Mouse (Mus musculus) G1E-ER4 (cell line): ENCODE data around the gene Slc29a1. TPM values are rescaled to one million over a fixed set of nuclear protein-coding genes. Genes with fewer than 3 reads are reported as not detected.

Source experiments
- GATA1 ChIP-seq: IDR thresholded peaks from one replicate; pipeline ENCODE4 v1.8.0; 2012; ENCODE audit warnings: low read length, inconsistent platforms
- polyA plus RNA-seq: library from polyadenylated mRNA; stranded (reverse); fragments of >175 nt; gene quantifications from 2 replicates; pipeline ENCODE4 v1.2.3, GENCODE M21; 2012

The Slc29a1 gene
- polyA plus RNA-seq, 1 experiment, result 136 TPM

- no peak for TF ChIP-seq GATA1
These were observed 45.0 kb downstream of the Slc29a1 start for GRCm38 (mm10) chr17:45554420-45554819.

GRCm38 (mm10) chr17:45553065-45553464, 46.3 kb downstream of the Slc29a1 start:
- TF ChIP-seq GATA1, result no peak

- no peak for TF ChIP-seq GATA1
These were observed 47.5 kb downstream of the Slc29a1 start for GRCm38 (mm10) chr17:45551816-45552451.

GRCm38 (mm10) chr17:45551249-45551796, 48.1 kb downstream of the Slc29a1 start:
- TF ChIP-seq GATA1, result no peak

- no peak for TF ChIP-seq GATA1
These were observed 49.2 kb downstream of the Slc29a1 start for GRCm38 (mm10) chr17:45550253-45550652.

GRCm38 (mm10) chr17:45549617-45550181, 49.7 kb downstream of the Slc29a1 start, which contains the start of gene Tmem151b:
TSS of gene Tmem151b (minus strand) at chr17:45549677.
- TF ChIP-seq GATA1, result no peak

- no peak for TF ChIP-seq GATA1
These were observed 50.6 kb downstream of the Slc29a1 start for GRCm38 (mm10) chr17:45548541-45549512.

GRCm38 (mm10) chr17:45547461-45548190, 51.8 kb downstream of the Slc29a1 start:
- TF ChIP-seq GATA1, result no peak

- TF ChIP-seq GATA1, result no peak
These were observed 52.5 kb downstream of the Slc29a1 start for GRCm38 (mm10) chr17:45546941-45547340.

GRCm38 (mm10) chr17:45545278-45545961, 54.0 kb downstream of the Slc29a1 start:
- no peak for TF ChIP-seq GATA1

- TF ChIP-seq GATA1, result no peak
These were observed 54.5 kb downstream of the Slc29a1 start for GRCm38 (mm10) chr17:45544873-45545277.

GRCm38 (mm10) chr17:45544001-45544872, 55.2 kb downstream of the Slc29a1 start:
- TF ChIP-seq GATA1, result no peak

GRCm38 (mm10) chr17:45543115-45543514, 56.3 kb downstream of the Slc29a1 start:
- TF ChIP-seq GATA1, result no peak

- TF ChIP-seq GATA1, result no peak
These were observed 56.7 kb downstream of the Slc29a1 start for GRCm38 (mm10) chr17:45542705-45543104.

- TF ChIP-seq GATA1, result no peak
These were observed 57.3 kb downstream of the Slc29a1 start for GRCm38 (mm10) chr17:45542129-45542528.
